In the genomic region with DNA sequence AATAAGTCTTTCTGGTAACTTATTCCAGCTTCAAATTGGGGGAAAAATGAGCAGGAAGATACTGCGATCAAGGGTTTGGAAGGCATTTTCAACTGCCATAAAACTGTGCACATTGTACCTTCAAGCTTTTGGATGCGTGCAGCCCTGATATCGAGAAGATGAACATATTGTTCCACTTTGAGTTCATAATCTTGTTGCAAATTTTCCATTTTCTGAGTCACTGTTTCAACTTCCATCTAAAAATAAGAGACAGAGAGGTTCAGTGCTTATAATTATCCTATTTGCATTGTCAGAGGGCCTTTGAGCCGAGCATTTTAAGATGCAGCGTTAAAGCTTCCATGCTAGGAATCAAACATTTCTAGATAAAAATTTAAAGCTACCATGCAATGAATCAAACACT, we compare ENCODE assay signal across 20 mouse cellular contexts. TPM values are rescaled to one million over a fixed set of nuclear protein-coding genes. Genes with fewer than 3 reads are reported as not detected.
DNase-seq lines count a peak whose midpoint lies in the region; TF ChIP-seq lines count a peak whose summit lies in the region.
"Had no signal": no experiment of that assay in that cellular context is flagged by ENCODE, and none has a peak within 500 bp of the region (broad histone marks: within the 10 kb centered on the region; RNA-seq: fewer than 3 reads in every experiment).

No protein-coding gene starts in this region.

- intact Hi-C loops in left cerebral cortex, adult 2 months (cut with DNase I), result no loop called here
- intact Hi-C loops in left cerebral cortex, postnatal 10 days (cut with DNase I), result no loop called here

- H3K4me3 ChIP-seq in layer of hippocampus, adult 2 months, result no peak overlapping the region
- H3K4me3 ChIP-seq in left cerebral cortex, adult 2 months, result no peak overlapping the region
- H3K4me3 ChIP-seq: forebrain, embryonic 10.5 days; forebrain, embryonic 13.5 days; heart, adult 2 months; hindbrain, embryonic 12.5 days; hindbrain, embryonic 15.5 days had no signal

- H3K27ac ChIP-seq in layer of hippocampus, adult 2 months, result peak overlapping the region; percentile 75
- H3K27ac ChIP-seq in left cerebral cortex, adult 2 months, result peak overlapping the region; percentile 80
- H3K27ac ChIP-seq: forebrain, embryonic 10.5 days; forebrain, embryonic 13.5 days; heart, adult 2 months; hindbrain, embryonic 12.5 days; hindbrain, embryonic 15.5 days had no signal

- no peak for TF ChIP-seq CTCF in layer of hippocampus, adult 2 months (conservative IDR thresholded peaks at IDR 0.05)
- no peak for TF ChIP-seq CTCF in left cerebral cortex, adult 2 months (IDR thresholded peaks at IDR 0.05)

- DNase-seq in layer of hippocampus, adult 2 months (ENCODE audit: low spot score in 2 of 2), result no peak
- no peak for DNase-seq in layer of hippocampus, postnatal 25 days (ENCODE audit: extremely low spot score in 1 of 2, low spot score in 1 of 2)
- no peak for DNase-seq in left cerebral cortex, adult 2 months (ENCODE audit: extremely low spot score in 1 of 2, low spot score in 2 of 2)
- no peak for DNase-seq in left cerebral cortex, postnatal 10 days (ENCODE audit: extremely low spot score in 1 of 2, low spot score in 2 of 2)
- peak; percentile 46 for DNase-seq in right cerebral cortex, adult 18-20 months
- no peak for DNase-seq in right cerebral cortex, postnatal 36 days (ENCODE audit: low spot score in 2 of 2)
- no peak for DNase-seq in heart, adult 8-10 months (ENCODE audit: low spot score)
- DNase-seq: adrenal gland, adult 2 months; adrenal gland, postnatal 14 days; B cell, adult 2 months; cerebellum, adult 11-12 months; cerebellum, adult 8-10 months; cerebellum, postnatal 10 days; cerebellum, postnatal 36 days; gastrocnemius, postnatal 36 days; heart, adult 2 months had no signal

RNA-seq across cellular contexts. Expression of gene Rpgrip1l, which starts 39.6 kb away (rescaled TPM):
- total RNA-seq in layer of hippocampus, adult 2 months (2021), result 10 to 100 TPM; 21.6 to 25.4 TPM
- total RNA-seq in layer of hippocampus, postnatal 25 days (2021), result 10 to 100 TPM; 21.7 to 21.8 TPM
- 10 to 100 TPM; 22.6 to 27.3 TPM for total RNA-seq in left cerebral cortex, adult 2 months (2021)
- 10 to 100 TPM; 24.4 to 30.4 TPM for total RNA-seq in left cerebral cortex, postnatal 10 days (2021)
- total RNA-seq in heart, adult 8-10 months (2022), result 1 to 10 TPM; 3.4 to 5.3 (median 4.2) TPM

RNA-seq across cellular contexts. Expression of gene Fto, which starts 39.8 kb away (rescaled TPM):
- total RNA-seq in layer of hippocampus, adult 2 months (2021), result 100 to 1,000 TPM; 146 to 151 TPM
- 100 to 1,000 TPM; 138 TPM for total RNA-seq in layer of hippocampus, postnatal 25 days (2021)
- 100 to 1,000 TPM; 152 to 155 TPM for total RNA-seq in left cerebral cortex, adult 2 months (2021)
- 100 to 1,000 TPM; 122 to 128 TPM for total RNA-seq in left cerebral cortex, postnatal 10 days (2021)
- total RNA-seq in heart, adult 8-10 months (2022), result 10 to 100 TPM; 59.3 to 70.7 (median 65.1) TPM
